Mouse (Mus musculus) lung, embryonic 15.5 days (tissue): ENCODE results near the gene Osbp. TPM values are rescaled to one million over a fixed set of nuclear protein-coding genes. Genes with fewer than 3 reads are reported as not detected.

ENCODE experiments used
- ATAC-seq: fragments of 200-750 bp; cut with Nextera tagmentation; 2 replicates; pipeline ENCODE4 v1.8.0; 2017; ENCODE audit warnings: moderate number of reproducible peaks, borderline replicate concordance; ENCODE audit not compliant: low FRiP score, low TSS enrichment; ENCODE audit errors: extremely low read depth
- H3K27ac ChIP-seq: fragments of 300-500 bp; sonication (generic); 2 replicates; pipeline ENCODE4 v1.5.1; 2015; ENCODE audit warnings: moderate library complexity, mild to moderate bottlenecking, inconsistent platforms
- H3K27me3 ChIP-seq: fragments of 300-500 bp; sonication (generic); 2 replicates; pipeline ENCODE4 v1.6.1; 2015; ENCODE audit warnings: inconsistent platforms
- H3K36me3 ChIP-seq: fragments of 300-500 bp; sonication (generic); 2 replicates; pipeline ENCODE4 v1.6.1; 2015; ENCODE audit warnings: inconsistent platforms
- H3K4me1 ChIP-seq: fragments of 300-500 bp; sonication (generic); 2 replicates; pipeline ENCODE4 v1.6.1; 2015; ENCODE audit warnings: inconsistent platforms
- H3K4me2 ChIP-seq: fragments of 300-500 bp; sonication (generic); 2 replicates; pipeline ENCODE4 v1.6.1; 2015; ENCODE audit warnings: inconsistent platforms, mild to moderate bottlenecking, moderate library complexity
- H3K4me3 ChIP-seq: fragments of 300-500 bp; sonication (generic); 2 replicates; pipeline ENCODE4 v1.5.1; 2015; ENCODE audit warnings: mild to moderate bottlenecking, inconsistent platforms
- H3K9ac ChIP-seq: fragments of 300-500 bp; sonication (generic); 2 replicates; pipeline ENCODE4 v1.6.1; 2015; ENCODE audit warnings: inconsistent platforms
- H3K9me3 ChIP-seq: fragments of 300-500 bp; sonication (generic); 2 replicates; pipeline ENCODE4 v1.6.1; 2016; ENCODE audit warnings: inconsistent platforms
- WGBS: fragments of 180-500 bp; shearing (Covaris S2); methylation state at CpG from one replicate; pipeline ENCODE4 v1.1.7; 2015; 5-methylcytosine and 5-hydroxymethylcytosine counted together
- microRNA-seq: library from miRNA; unstranded; fragments of <30 nt; microRNA quantifications from one replicate; pipeline ENCODE4, GENCODE M21; 2016
- polyA plus RNA-seq: library from polyadenylated mRNA; unstranded; fragments of >200 nt; fragmentation: Nextera tagmentation; extraction: Ambion mirVana; gene quantifications from 2 replicates; pipeline ENCODE4 v1.2.1, GENCODE M21; 2015

Gene Osbp
- polyA plus RNA-seq, 1 experiment from 2014 or later: 3.9 TPM

DNA sequence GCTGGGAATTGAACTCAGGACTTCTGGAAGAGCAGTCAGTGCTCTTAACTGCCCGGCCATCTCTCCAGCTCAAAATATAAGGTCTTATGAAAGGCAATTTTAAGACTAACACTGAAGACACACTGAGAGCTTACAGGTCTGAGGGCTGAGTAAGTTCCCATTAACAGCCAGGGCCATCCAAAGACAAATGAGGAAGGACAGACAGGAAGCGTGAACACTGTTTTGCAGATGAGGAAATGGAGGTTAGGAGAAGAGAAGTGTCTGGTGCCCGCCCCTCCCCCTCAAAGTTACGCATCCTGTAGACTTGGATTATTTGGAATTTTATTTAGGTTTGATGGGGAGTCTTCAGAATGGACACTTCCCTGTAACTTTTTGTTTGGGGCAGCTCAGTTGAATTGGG, 58.4 kb downstream of the Osbp start:
- no peak overlapping the region for H3K4me2 ChIP-seq
- H3K36me3 ChIP-seq: no peaks in the 10 kb centered on the region
- WGBS: 78% methylated on average over 4 of the region's 4 CpGs
- no peak overlapping the region for H3K9ac ChIP-seq
- no peak for ATAC-seq
- H3K4me3 ChIP-seq: no peak overlapping the region
- H3K9me3 ChIP-seq: no peaks in the 10 kb centered on the region
- H3K27ac ChIP-seq: no peak overlapping the region
- no peaks in the 10 kb centered on the region for H3K4me1 ChIP-seq
- H3K27me3 ChIP-seq: no peaks in the 10 kb centered on the region

DNA sequence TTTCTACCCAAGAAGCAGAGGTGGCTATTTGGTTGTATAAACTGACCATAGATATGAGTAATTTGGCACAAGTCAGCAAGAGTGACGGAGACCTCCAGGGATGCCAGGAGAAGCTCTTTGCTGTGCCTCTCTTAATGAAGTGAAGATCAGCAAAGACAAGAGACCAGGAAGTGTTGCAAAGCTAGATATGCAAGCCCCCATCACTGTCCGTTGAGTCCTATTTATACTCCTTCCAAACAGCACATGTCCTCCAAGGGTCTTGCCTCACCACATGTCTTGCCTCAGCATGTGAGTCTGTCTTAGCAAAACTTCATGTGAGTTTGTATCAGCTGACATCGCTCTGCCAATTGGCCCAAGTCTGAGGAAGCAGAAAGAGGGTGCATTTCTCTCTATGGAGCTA, 59.6 kb downstream of the Osbp start:
- H3K36me3 ChIP-seq: no peaks in the 10 kb centered on the region
- no peaks in the 10 kb centered on the region for H3K27me3 ChIP-seq
- no peaks in the 10 kb centered on the region for H3K4me1 ChIP-seq
- H3K4me2 ChIP-seq: no peak overlapping the region
- ATAC-seq: no peak
- no peak overlapping the region for H3K27ac ChIP-seq
- H3K4me3 ChIP-seq: no peak overlapping the region
- H3K9me3 ChIP-seq: no peaks in the 10 kb centered on the region
- no peak overlapping the region for H3K9ac ChIP-seq
- 75% methylated on average over 3 of the region's 3 CpGs for WGBS

DNA sequence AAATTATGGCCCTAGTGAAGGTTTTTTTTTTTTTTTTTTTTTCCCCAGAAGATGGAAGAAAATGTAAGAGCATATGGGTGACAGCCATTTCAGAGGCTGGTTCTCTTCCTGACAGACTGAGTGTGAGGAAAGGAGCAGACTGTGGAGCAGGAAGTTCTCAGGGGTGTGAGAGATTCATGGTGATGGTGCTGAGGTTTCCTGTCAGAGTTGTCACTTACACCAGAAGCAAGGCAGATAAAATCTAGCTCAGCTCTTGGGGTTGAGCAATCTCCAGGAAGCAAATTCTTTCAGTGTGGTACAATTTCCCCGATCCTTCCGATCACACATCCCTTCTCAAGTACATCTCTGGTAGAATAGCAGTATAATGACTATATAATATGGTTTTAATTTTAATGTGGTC, 60.9 kb downstream of the Osbp start:
- Histone ChIP-seq H3K9ac (no peak overlapping the region), H3K4me1 (no peaks in the 10 kb centered on the region), H3K27ac (no peak overlapping the region), H3K27me3 (no peaks in the 10 kb centered on the region), H3K36me3 (no peaks in the 10 kb centered on the region), H3K9me3 (no peaks in the 10 kb centered on the region), H3K4me3 (no peak overlapping the region), H3K4me2 (no peak overlapping the region)
- WGBS: 39% methylated on average over 2 of the region's 2 CpGs
- ATAC-seq: no peak

DNA sequence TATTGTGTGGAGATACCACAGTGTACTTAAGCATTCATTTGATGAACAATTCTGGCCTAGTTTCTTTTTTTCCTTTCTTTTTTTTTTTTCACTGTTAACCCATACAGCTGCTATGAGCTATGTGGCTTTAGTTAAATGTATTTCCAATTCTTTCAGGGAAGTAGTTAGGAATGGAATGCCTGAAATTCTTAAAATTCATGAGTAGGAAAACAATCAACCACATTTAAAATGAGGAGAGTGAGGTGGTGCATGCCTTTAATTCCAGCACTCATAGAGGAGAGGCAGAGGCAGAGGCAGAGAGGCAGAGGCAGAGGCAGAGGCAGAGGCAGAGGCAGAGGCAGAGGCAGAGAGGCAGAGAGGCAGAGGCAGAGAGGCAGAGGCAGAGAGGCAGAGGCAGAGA, 72.0 kb downstream of the Osbp start:
- Histone ChIP-seq H3K4me1 (no peaks in the 10 kb centered on the region), H3K36me3 (no peaks in the 10 kb centered on the region)
- ATAC-seq: no peak

DNA sequence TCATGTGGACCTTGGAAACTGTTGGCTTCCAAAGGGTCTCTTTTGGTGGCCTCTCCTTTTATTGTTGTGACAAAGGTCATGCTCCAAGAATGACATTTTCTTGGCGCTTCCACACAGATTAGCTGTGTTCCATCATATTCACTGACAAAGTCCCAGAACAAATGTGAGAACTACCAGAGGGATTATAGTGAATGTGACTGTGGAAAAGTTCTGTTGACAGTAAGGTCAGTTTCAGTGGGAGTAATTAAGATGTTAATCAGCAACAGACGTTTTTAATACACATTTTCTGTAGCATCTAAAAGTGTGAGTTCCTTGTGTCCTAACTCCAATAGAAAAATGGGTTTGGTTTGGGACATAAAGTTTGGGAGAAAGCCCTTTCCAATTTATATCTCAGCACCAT, 75.5 kb downstream of the Osbp start, which contains the start of gene Olfr1423:
Gene Olfr1423, minus strand, starts transcription at position 101 of the 400 bp plus-strand sequence.
- WGBS: 49% methylated on average over 2 of the region's 2 CpGs

More for the DNA sequence above, 72.0 kb downstream of the Osbp start:
- no peaks in the 10 kb centered on the region for H3K9me3 ChIP-seq
- no peak overlapping the region for H3K4me2 ChIP-seq
- no peak overlapping the region for H3K4me3 ChIP-seq
- H3K27ac ChIP-seq: no peak overlapping the region
- H3K27me3 ChIP-seq: no peaks in the 10 kb centered on the region
- H3K9ac ChIP-seq: no peak overlapping the region

DNA sequence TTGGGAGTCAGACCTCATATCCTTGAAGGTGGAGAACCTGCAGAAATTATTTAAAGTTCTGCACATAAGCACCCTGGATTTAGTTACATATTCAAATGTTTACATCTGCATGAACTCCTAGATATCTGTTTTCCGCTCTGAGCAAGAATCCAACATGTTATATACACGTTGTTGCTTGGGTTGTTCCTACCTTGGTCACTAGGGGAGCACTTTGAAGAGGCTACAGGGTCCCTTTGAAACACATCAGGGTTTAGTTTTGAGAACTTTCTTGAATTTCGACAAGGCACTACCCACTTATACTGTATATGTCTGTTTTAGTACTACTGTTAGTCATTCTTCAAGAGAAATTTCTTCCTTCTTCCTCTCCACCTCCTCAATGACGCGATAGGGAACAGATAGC, 77.4 kb downstream of the Osbp start:
- no peak overlapping the region for H3K27ac ChIP-seq
- H3K27me3 ChIP-seq: no peaks in the 10 kb centered on the region
- no peak overlapping the region for H3K4me3 ChIP-seq
- ATAC-seq: no peak
- 88% methylated on average over 5 of the region's 5 CpGs for WGBS
- no peaks in the 10 kb centered on the region for H3K9me3 ChIP-seq
- no peak overlapping the region for H3K9ac ChIP-seq
- no peaks in the 10 kb centered on the region for H3K4me1 ChIP-seq
- H3K4me2 ChIP-seq: no peak overlapping the region
- H3K36me3 ChIP-seq: no peaks in the 10 kb centered on the region

More for the DNA sequence above, 75.5 kb downstream of the Osbp start, which contains the start of gene Olfr1423:
- Histone ChIP-seq H3K27me3 (no peaks in the 10 kb centered on the region), H3K9ac (no peak within 1 kb of the TSS), H3K36me3 (no peaks in the 10 kb centered on the region), H3K4me3 (no peak within 1 kb of the TSS), H3K9me3 (no peaks in the 10 kb centered on the region), H3K4me2 (no peak within 1 kb of the TSS), H3K27ac (no peak within 1 kb of the TSS), H3K4me1 (no peaks in the 10 kb centered on the region)
- ATAC-seq: no peak

Small RNA genes lying within 50 kb of the gene (microRNA-seq; reads per million reads assigned to microRNA genes)
- 3.2 reads per million, percentile 14 among the genes with 10 or more reads in this experiment for gene Mir6994

Other genes starting within 250 kb of the Osbp start
- 0.70 and 0.71 TPM in 2 replicates for gene Gif, start 218.4 kb upstream of the Osbp start, polyA plus RNA-seq
- 45.7 and 46.2 TPM in 2 replicates for gene Mrpl16, start 195.6 kb upstream of the Osbp start, polyA plus RNA-seq
- gene Stx3, start 146.5 kb upstream of the Osbp start, polyA plus RNA-seq: 17.0 and 17.6 TPM in 2 replicates
- gene Olfr1417, start 126.7 kb upstream of the Osbp start, polyA plus RNA-seq: not detected in 2 replicates
- not detected in 2 replicates for gene Olfr1418, start 104.9 kb upstream of the Osbp start, polyA plus RNA-seq
- gene Olfr1419, start 90.8 kb upstream of the Osbp start, polyA plus RNA-seq: not detected in 2 replicates
- 0.10 TPM in 1 of 2 replicates, not detected in the other for gene Olfr1420, start 79.4 kb upstream of the Osbp start, polyA plus RNA-seq
- gene Patl1, start 53.5 kb upstream of the Osbp start, polyA plus RNA-seq: 15.9 and 17.4 TPM in 2 replicates
- not detected in 2 replicates for gene Olfr1423, start 75.4 kb downstream of the Osbp start, polyA plus RNA-seq
- gene Olfr1424, start 96.7 kb downstream of the Osbp start, polyA plus RNA-seq: not detected in 2 replicates
- gene Olfr1425, start 111.8 kb downstream of the Osbp start, polyA plus RNA-seq: not detected in 2 replicates
- gene Olfr1426, start 126.1 kb downstream of the Osbp start, polyA plus RNA-seq: not detected in 2 replicates
- not detected in 2 replicates for gene Olfr1427, start 137.4 kb downstream of the Osbp start, polyA plus RNA-seq
- gene Olfr1428, start 150.0 kb downstream of the Osbp start, polyA plus RNA-seq: not detected in 2 replicates
- not detected in 2 replicates for gene Olfr76, start 157.3 kb downstream of the Osbp start, polyA plus RNA-seq
- not detected in 2 replicates for gene Olfr1555-ps1, start 204.2 kb downstream of the Osbp start, polyA plus RNA-seq
- gene Olfr1431, start 234.7 kb downstream of the Osbp start, polyA plus RNA-seq: not detected in 2 replicates